Mouse (Mus musculus) B cell, adult (primary cell): ENCODE measurements around the gene Flot1. TPM values are rescaled to one million over a fixed set of nuclear protein-coding genes. Genes with fewer than 3 reads are reported as not detected.

Experiments used
- total RNA-seq: library from RNA; stranded (reverse); gene quantifications from 4 replicates; pipeline ENCODE4 v1.2.4, GENCODE M21; 2023; ENCODE audit not compliant: inconsistent age

Gene Flot1
- total RNA-seq = 16.0 to 20.9 TPM (median 18.6 TPM) in 4 replicates

DNA sequence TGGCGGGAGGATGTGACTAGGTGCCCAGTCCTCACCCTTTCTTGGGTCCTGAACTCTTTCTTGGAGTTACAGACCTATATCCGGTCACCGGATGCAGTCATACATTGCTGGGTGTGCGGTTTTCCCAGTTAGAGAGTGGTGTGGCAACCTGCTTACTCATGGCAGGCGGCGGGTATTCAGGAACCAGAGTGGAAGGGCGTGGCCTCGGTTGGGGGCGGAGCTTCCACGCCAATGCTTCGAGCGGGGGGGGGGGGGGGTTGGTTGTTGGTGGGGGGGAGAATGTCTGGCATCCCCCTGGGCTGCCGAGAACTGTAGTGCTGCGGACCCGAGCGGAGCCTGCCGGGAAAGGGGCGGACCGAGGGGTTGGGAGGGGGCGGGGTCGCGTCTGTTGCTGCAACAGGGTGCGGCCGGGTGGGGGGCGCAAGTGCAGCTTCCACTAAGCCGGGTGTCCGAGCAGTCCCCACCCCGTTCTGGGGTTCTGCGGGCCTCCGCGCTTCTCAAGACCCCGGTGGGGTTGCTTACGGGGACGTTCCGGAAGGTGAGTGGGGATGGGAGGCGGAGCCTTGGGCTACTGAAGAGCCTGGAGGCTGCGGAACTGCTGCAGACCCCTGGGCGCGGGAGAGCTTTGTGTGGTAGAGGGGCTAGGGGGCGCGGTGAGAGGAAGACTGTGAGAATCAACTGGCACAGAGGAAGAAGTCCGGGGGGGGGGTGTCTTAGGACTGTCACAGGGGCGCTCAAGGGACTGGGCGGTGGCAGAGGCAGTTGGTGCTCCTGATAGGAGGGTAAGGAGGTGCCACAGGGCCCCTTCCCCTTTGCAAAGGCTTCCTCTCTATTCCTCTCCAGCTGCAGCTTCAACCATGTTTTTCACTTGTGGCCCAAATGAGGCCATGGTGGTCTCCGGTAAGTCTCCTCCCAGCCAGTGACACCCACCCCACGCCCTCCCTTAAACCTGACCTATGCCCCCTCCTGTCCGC lies at the start of gene Flot1:
Gene Flot1, plus strand, starts transcription at position 267 of the 974 bp plus-strand sequence.

DNA sequence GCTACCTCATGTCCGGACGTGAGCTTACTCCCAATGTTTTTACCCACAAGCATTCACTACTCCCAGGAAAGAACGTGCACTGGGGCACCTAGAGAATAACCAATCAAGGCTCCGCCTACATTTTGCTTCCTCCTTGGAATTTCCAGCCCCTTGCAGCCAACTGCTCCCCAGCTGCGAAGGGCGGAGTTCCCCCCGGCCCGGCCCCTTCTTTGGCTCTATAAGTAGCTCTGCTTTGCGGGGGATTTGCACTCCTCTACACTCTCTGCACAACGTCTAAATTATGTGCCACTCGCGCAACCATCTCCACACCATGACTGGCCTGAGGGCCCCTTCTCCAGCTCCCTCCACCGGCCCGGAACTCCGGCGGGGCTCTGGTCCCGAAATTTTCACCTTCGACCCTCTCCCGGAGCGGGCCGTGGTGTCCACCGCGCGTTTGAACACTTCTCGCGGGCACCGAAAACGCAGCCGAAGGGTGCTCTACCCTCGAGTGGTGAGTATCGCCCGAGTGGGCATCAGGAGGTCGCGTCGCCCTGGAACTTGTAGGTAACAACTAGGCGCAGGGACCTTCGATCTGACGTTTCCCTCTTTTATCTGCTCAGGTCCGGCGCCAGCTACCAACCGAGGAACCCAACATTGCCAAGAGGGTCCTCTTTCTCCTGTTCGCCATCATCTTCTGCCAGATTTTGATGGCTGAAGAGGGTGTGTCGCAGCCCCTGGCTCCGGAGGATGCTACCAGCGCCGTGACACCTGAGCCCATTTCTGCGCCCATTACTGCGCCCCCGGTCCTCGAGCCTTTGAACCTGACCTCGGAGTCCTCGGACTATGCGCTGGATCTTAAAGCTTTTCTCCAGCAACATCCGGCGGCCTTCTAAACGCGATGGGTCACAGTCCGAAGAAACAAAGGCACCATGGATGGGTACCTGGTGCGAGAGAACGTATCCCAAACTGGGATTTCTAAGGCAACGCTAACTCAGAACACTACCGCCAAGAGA lies 1.3 kb upstream of the Flot1 start, which contains the start of gene Ier3:
Gene Ier3, plus strand, starts transcription at position 246 of the 992 bp plus-strand sequence.

DNA sequence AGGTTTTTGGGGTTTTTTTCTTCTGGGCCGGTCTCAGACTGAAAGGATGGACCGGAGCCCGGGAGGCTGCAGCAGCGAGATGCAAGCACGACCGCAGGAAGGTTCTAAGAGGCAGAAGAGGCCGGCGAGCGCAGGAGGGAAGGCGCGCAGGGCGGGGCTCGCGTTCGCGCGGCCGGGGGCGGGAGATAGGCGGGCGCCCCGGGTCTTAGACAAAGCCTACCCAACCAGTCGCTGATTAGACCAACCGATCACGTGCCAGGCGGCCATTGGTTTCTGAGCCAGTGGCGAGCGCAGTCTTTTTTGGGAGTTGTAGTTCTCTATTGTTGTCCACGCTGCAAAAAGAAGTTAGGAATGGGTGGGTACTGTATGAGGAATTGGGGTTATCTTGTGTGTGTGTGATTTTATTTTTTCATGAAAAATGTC lies 15.1 kb downstream of the Flot1 start, which contains the start of gene Tubb5:
Gene Tubb5, minus strand, starts transcription at position 185 of the 423 bp plus-strand sequence.

DNA sequence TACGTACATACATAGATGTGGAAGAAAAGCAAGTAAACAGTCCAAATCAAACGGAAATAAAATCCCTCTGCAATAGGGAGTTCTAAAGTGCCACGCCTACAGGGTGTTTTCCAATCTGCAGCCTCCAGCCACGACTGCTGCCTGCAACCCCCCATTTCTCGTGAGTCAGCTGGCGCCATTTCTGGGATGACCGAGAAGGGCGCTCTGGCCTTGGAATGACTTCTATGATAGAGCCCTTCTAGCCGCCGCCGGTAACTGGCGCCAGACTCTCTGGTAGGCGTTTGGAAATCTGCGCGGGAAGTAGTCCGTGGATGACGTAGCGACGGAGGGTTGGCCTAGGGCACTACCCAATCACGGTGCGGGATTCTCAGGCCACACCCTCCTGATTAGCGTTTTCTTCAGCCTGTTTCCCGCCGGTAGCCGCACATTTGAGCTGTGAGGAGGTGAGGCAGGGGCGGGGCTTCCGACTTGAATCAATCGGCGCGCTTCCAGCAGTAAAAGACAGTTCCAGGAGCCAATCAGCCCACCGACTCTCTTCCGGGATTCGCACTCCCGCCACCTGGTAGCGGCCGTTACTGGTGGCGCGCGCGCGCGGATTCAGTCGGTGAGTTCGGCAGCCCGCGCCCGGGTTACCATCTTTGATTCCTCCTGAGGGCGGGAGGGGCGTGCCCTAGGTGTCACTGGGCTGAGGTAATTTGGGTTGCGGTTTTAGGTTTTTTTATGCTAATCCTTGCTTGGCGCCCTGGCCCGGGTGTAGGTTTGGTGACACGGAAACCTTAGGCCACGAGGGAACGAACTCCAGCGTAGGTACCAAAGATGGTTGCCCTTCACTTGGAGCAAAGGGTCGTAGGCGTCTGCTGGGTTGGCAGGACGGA lies 18.3 kb downstream of the Flot1 start, which contains the start of gene Mdc1:
Gene Mdc1, plus strand, starts transcription at position 440 of the 875 bp plus-strand sequence.

DNA sequence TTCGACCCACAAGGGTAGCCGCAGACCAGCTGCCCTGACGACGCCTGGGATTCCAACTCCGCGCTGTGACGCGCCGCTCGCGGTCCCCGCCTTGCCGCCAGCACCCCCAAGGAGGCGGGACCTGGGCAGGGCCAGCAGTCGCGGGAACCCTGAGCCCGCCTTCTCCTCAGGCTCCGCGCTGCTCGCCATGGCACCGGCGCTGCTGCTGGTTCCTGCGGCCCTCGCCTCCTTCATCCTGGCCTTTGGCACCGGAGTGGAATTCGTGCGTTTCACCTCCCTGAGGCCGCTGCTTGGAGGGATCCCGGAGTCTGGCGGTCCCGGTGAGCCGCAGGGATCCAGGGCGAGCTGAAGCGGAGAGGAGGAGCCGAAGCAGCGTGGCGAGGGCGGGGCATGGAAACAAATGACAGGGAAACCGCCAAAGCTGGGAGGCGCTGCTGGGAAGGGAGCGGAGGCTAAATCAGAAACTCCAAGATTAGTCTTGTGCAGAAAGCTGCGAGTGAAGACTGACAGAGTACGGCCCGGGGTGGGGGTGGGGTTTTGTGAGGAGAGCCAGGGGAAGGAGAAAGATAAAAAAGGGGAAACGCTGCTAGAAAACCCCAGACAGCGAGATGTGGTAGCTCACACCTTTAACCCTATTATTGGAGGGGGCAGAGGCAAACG lies 38.3 kb downstream of the Flot1 start, which contains the start of gene Nrm:
Gene Nrm, plus strand, starts transcription at position 121 of the 660 bp plus-strand sequence.

DNA sequence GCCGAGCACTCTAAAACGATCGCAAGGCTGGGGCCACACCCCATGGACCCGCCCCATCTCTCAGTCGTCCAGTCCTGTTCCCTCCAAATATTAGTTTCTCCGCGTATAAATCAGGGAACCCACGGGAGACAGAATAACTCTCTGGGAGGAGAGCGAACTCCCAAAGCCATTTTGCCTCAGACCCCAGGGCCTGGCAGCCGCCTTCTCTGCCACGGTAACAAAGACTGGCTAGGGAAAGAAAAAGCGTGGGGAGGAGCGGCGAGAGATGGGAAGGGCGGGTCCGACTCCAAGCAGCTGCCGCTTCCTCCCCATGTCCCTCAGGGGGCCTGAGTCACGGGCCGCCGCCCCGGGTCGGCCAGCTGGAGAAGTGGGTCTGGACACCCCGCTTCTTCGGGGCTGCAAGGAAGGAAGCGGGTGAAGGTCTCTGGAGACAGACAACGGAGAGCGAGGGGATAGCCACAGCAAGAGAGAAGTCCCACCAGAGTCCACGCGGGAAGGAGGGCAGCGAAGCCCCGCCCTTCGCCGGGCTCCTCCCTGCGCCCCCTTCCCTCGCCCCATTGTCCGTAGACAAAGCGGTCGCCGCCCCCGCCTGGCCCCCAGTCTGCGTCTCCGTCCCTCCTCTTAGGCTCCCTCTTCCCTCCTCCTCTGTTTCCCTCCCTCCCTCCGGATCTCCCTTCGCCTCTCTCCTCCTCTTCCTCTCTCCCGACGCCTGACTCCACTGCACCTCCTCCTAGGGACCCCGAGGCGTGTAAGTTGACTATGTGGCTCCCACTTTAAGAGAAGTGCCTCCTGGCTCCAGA lies 42.7 kb downstream of the Flot1 start, which contains the start of gene Ppp1r18:
Gene Ppp1r18, plus strand, starts transcription at position 113 of the 800 bp plus-strand sequence.

DNA sequence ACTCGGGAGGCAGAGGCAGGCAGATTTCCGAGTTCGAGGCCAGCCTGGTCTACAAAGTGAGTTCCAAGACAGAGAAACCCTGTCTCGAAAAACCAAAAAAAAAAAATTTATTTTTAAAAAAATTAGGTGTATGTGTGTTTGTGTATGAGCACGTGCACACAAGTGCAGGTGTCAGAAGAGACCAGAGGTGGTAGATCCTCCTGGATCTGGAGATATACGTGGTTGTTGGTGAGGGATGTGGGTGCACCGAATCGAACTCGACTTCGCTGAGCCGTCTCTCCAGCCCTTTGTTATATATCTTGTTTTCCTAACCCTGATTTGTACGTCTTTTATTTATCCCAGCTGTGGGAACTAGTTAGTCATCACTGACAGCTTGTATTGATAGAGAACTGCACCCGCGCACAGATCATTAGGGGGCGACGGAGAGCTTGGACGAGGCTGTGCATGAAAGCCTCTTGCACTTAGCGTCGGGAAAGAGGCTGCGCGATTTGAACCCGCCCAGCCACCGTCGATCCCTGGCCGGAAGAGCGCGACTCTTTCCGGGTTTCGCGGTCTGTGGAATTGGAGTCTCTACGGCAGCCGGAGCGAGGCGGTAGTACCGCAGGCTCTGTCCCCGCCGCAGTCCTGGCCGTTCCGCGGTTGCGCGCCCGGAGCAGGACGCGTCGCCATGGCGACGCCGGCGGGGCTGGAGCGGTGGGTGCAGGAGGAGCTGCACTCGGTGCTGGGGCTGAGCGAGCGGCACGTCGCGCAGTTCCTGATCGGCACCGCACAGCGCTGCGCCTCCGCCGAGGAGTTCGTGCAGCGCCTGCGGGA lies 56.4 kb downstream of the Flot1 start, which contains the start of gene Dhx16:
Gene Dhx16, plus strand, starts transcription at position 575 of the 813 bp plus-strand sequence.

Other genes starting within 250 kb of the Flot1 start
- not detected in 4 replicates for gene Sfta2, start 221.7 kb upstream of the Flot1 start, total RNA-seq
- not detected in 4 replicates for gene Gm9573, start 196.6 kb upstream of the Flot1 start, total RNA-seq
- not detected in 4 replicates for gene Mucl3, start 179.5 kb upstream of the Flot1 start, total RNA-seq
- gene Vars2, start 155.6 kb upstream of the Flot1 start, total RNA-seq = 43.2 to 67.6 TPM (median 49.8 TPM) in 4 replicates
- gene Gtf2h4, start 149.5 kb upstream of the Flot1 start, total RNA-seq = 17.9 to 21.2 TPM (median 19.8 TPM) in 4 replicates
- gene Ddr1, start 118.6 kb upstream of the Flot1 start, total RNA-seq = not detected in 4 replicates
- 0.63 to 0.99 TPM (median 0.78 TPM) in 3 of 4 replicates, not detected in the other for gene Ier3, start 1.5 kb upstream of the Flot1 start, total RNA-seq
- 262 to 275 TPM (median 274 TPM) in 4 replicates for gene Tubb5, start 15.1 kb downstream of the Flot1 start, total RNA-seq
- gene Mdc1, start 18.3 kb downstream of the Flot1 start, total RNA-seq = 71.4 to 86.6 TPM (median 79.7 TPM) in 4 replicates
- 80.2 to 95.7 TPM (median 86.5 TPM) in 4 replicates for gene Nrm, start 38.1 kb downstream of the Flot1 start, total RNA-seq
- 209 to 233 TPM (median 217 TPM) in 4 replicates for gene Ppp1r18, start 42.4 kb downstream of the Flot1 start, total RNA-seq
- gene Dhx16, start 56.6 kb downstream of the Flot1 start, total RNA-seq = 103 to 128 TPM (median 115 TPM) in 4 replicates
- gene 2310061I04Rik, start 74.2 kb downstream of the Flot1 start, total RNA-seq = 16.2 to 22.4 TPM (median 19.8 TPM) in 4 replicates
- gene Atat1, start 86.8 kb downstream of the Flot1 start, total RNA-seq = 14.7 to 21.4 TPM (median 18.2 TPM) in 4 replicates
- 69.7 to 78.6 TPM (median 73.2 TPM) in 4 replicates for gene Mrps18b, start 93.2 kb downstream of the Flot1 start, total RNA-seq
- 159 to 172 TPM (median 168 TPM) in 4 replicates for gene Ppp1r10, start 93.2 kb downstream of the Flot1 start, total RNA-seq
- 114 to 128 TPM (median 125 TPM) in 4 replicates for gene Abcf1, start 146.5 kb downstream of the Flot1 start, total RNA-seq
- gene Gnl1, start 156.6 kb downstream of the Flot1 start, total RNA-seq = 72.2 to 88.6 TPM (median 80.9 TPM) in 4 replicates
- 83.4 to 98.8 TPM (median 91.2 TPM) in 4 replicates for gene Prr3, start 157.0 kb downstream of the Flot1 start, total RNA-seq
- gene H2-T24, start 197.3 kb downstream of the Flot1 start, total RNA-seq = 41.2 to 56.0 TPM (median 48.9 TPM) in 4 replicates
- gene H2-T23, start 209.6 kb downstream of the Flot1 start, total RNA-seq = 313 to 352 TPM (median 345 TPM) in 4 replicates
- 87.9 to 100 TPM (median 90.8 TPM) in 4 replicates for gene H2-T22, start 219.5 kb downstream of the Flot1 start, total RNA-seq
- gene Gm6034, start 219.7 kb downstream of the Flot1 start, total RNA-seq = 0.35 to 1.7 TPM (median 0.96 TPM) in 3 of 4 replicates, not detected in the other
- gene Gm11127, start 235.1 kb downstream of the Flot1 start, total RNA-seq = 58.1 to 68.2 TPM (median 65.7 TPM) in 4 replicates